ENCODE assay signal across 17 mouse cellular contexts in genomic region chr5:34235056-34235455, GRCm38 (mm10). TPM values are rescaled to one million over a fixed set of nuclear protein-coding genes. Genes with fewer than 3 reads are reported as not detected.
"Had no signal": no experiment of that assay in that cellular context is flagged by ENCODE, and none has a peak within 500 bp of the region (broad histone marks: within the 10 kb centered on the region; RNA-seq: fewer than 3 reads in every experiment).

No protein-coding gene starts in this region.

- H3K27me3 ChIP-seq: kidney, embryonic 15.5 days; limb, embryonic 13.5 days; neural tube, embryonic 15.5 days had no signal

- H3K9ac ChIP-seq: kidney, embryonic 15.5 days; limb, embryonic 13.5 days; liver, embryonic 14.5 days; neural tube, embryonic 15.5 days had no signal

- H3K4me3 ChIP-seq: kidney, embryonic 15.5 days; limb, embryonic 13.5 days; midbrain, embryonic 10.5 days; myocyte; neural tube, embryonic 15.5 days had no signal

- H3K9me3 ChIP-seq: kidney, embryonic 15.5 days; limb, embryonic 13.5 days; midbrain, embryonic 10.5 days; neural tube, embryonic 15.5 days had no signal

- H3K4me2 ChIP-seq: kidney, embryonic 15.5 days; limb, embryonic 13.5 days; neural tube, embryonic 15.5 days had no signal

- H3K4me1 ChIP-seq: kidney, embryonic 15.5 days; midbrain, embryonic 10.5 days; neural tube, embryonic 15.5 days had no signal

- DNase-seq: kidney, postnatal 14 days; left cerebral cortex, postnatal 4 days; lung, adult 18-20 months; midbrain, embryonic 14.5 days; right cerebral cortex, adult 18-20 months; right cerebral cortex, postnatal 25 days had no signal

- H3K36me3 ChIP-seq: kidney, embryonic 15.5 days; limb, embryonic 13.5 days; midbrain, embryonic 10.5 days had no signal

- H3K27ac ChIP-seq: kidney, embryonic 15.5 days; limb, embryonic 13.5 days; liver, embryonic 14.5 days; midbrain, embryonic 10.5 days; neural tube, embryonic 15.5 days had no signal

RNA-seq across cellular contexts. Expression of gene Cfap99, which starts 53.3 kb away (rescaled TPM):
- polyA plus RNA-seq: kidney, embryonic 15.5 days; large intestine, adult 2 months; limb, embryonic 13.5 days; liver, adult 2 months; liver, embryonic 14.5 days; midbrain, embryonic 10.5 days; midbrain, embryonic 14.5 days; neural tube, embryonic 11.5 days; neural tube, embryonic 15.5 days; small intestine, adult 2 months; stomach, embryonic 16.5 days had no signal
